Mouse (Mus musculus) midbrain, postnatal 0 days (tissue): ENCODE measurements around the gene Psmd2. TPM values are rescaled to one million over a fixed set of nuclear protein-coding genes. Genes with fewer than 3 reads are reported as not detected.

ENCODE experiments used
- ATAC-seq: fragments of 200-750 bp; cut with Nextera tagmentation; 2 replicates; pipeline ENCODE4 v1.8.0; 2017; ENCODE audit warnings: moderate number of reproducible peaks, mild to moderate bottlenecking, moderate TSS enrichment, moderate library complexity; ENCODE audit not compliant: low FRiP score
- DNase-seq: peaks from one replicate; pipeline ENCODE4 v3.0.0-alpha.2; 2015; ENCODE audit warnings: low spot score
- H3K27ac ChIP-seq: fragments of 300-500 bp; sonication (generic); 2 replicates; pipeline ENCODE4 v1.5.1; 2014; ENCODE audit warnings: low read depth, mild to moderate bottlenecking, low read length, mixed read lengths
- H3K27me3 ChIP-seq: fragments of 300-500 bp; sonication (generic); 2 replicates; pipeline ENCODE4 v1.6.1; 2014; ENCODE audit warnings: low read length, control low read depth, mixed read lengths; ENCODE audit not compliant: insufficient read depth
- H3K36me3 ChIP-seq: fragments of 300-500 bp; sonication (generic); 2 replicates; pipeline ENCODE4 v1.6.1; 2014; ENCODE audit warnings: low read length, control low read depth, mixed read lengths; ENCODE audit not compliant: insufficient read depth
- H3K4me1 ChIP-seq: fragments of 300-500 bp; sonication (generic); 2 replicates; pipeline ENCODE4 v1.6.1; 2014; ENCODE audit warnings: mild to moderate bottlenecking, control low read depth, antibody characterized with exemption, low read length, mixed read lengths; ENCODE audit not compliant: insufficient read depth
- H3K4me2 ChIP-seq: fragments of 300-500 bp; sonication (generic); 2 replicates; pipeline ENCODE4 v1.6.1; 2014; ENCODE audit warnings: low read depth, mild to moderate bottlenecking, low read length, mixed read lengths; ENCODE audit not compliant: poor library complexity, severe bottlenecking
- H3K4me3 ChIP-seq: fragments of 300-500 bp; sonication (generic); 2 replicates; pipeline ENCODE4 v1.5.1; 2014; ENCODE audit warnings: low read depth, mild to moderate bottlenecking, low read length, moderate library complexity
- H3K9ac ChIP-seq: fragments of 300-500 bp; sonication (generic); replicated peaks from 2 replicates; pipeline ENCODE4 v1.6.1; 2014; ENCODE audit warnings: mild to moderate bottlenecking, low read length, moderate library complexity, mixed read lengths; ENCODE audit not compliant: poor library complexity, severe bottlenecking
- H3K9me3 ChIP-seq: fragments of 300-500 bp; sonication (generic); 2 replicates; pipeline ENCODE4 v1.6.1; 2016; ENCODE audit warnings: low read length, control low read depth
- CTCF ChIP-seq: IDR thresholded peaks from 2 replicates; pipeline ENCODE4 v1.5.1; 2016; ENCODE audit warnings: antibody characterized with exemption, mild to moderate bottlenecking
- WGBS: fragments of 180-500 bp; shearing (Covaris S2); extraction: QIAGEN DNeasy Blood & Tissue Kit; methylation state at CpG from one replicate; pipeline ENCODE4 v1.1.7; 2014; 5-methylcytosine and 5-hydroxymethylcytosine counted together
- polyA plus RNA-seq: library from polyadenylated mRNA; unstranded; fragments of >200 nt; fragmentation: Nextera tagmentation; extraction: Ambion mirVana; gene quantifications from 2 replicates; pipeline ENCODE4 v1.2.1, GENCODE M21; 2015
- total RNA-seq: library from RNA; depleted of rRNA; stranded (reverse); fragments of >200 nt; gene quantifications from 2 replicates; pipeline ENCODE4 v1.2.3, GENCODE M21; 2014; rRNA removed

Psmd2 gene
- 201 and 235 TPM in 2 replicates for total RNA-seq
- polyA plus RNA-seq = 311 and 316 TPM in 2 replicates

DNA sequence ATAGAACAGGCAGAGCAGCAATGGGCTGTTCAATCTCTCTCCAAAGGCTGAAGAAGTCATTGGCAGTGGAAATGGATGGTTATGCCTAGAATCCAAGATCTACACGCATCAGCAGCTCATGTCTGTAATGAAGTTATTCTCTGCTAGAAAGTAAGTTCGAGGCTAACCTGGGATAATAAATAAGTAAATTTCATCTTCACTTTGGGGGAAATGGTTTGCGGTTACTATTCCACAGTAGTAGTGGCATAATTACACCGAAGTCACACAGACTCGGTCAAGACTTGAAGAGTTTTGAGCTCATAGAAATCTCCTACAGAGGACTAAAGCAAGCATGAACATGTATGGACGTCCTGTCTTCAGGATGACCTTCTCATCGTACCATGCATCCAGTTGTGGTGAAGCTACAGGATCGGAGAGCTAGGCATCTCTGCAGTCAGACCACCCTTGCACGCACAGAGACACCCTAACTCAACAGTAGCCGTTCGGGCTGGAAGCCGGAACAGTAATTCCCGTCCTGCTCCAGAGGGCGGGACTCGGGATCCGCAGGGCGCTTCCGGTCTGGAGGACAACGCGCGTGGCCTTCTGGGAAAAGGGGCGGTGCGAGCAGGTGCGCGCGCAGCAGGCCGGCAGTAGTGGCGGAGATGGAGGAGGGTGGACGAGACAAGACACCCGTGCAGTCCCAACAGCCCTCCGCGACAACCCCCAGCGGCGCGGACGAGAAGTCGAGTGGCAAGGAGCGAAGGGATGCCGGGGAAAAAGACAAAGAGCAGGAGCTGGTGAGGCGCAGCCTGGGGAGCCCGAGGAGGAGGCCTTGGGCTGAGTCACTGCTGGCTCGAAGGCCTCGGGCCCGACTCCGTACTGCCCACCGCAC is at the start of gene Psmd2:
Gene Psmd2 (plus strand): TSS at position 577 of the 871 bp plus-strand sequence.
- DNase-seq (peak; percentile 96), ATAC-seq (peak; percentile 96)
- WGBS = 2% methylated on average over 46 of the region's 46 CpGs
- Histone ChIP-seq H3K27me3 (no peaks in the 10 kb centered on the region), H3K9me3 (no peaks in the 10 kb centered on the region), H3K36me3 (peaks cover 13% of the 10 kb centered on the region), H3K4me1 (0 out of 2 replicates have a peak, but pooled peaks cover 6% of the 10 kb centered on the region), H3K4me2 (peak within 1 kb of the TSS; percentile 78), H3K4me3 (peak within 1 kb of the TSS; percentile 64), H3K27ac (peak within 1 kb of the TSS; percentile 73), H3K9ac (peak within 1 kb of the TSS; percentile 79)
- TF ChIP-seq CTCF = peak; percentile 42

DNA sequence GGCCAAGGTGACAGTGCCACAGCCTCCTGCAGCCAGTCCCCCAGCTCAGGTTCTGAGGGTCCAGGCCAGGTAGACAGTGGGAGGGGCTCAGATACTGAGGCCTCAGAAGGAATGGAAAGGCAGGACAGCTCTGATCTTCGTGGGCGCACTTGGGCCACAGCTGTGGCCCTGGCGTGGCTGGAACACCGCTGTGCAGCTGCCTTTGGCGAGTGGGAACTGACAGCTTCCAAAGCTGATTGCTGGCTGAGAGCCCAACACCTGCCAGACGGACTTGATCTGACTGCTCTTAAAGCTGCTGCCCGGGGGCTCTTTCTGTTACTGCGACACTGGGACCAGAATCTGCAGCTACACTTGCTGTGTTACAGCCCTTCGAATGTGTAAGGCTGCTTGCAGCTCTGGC is 46.7 kb upstream of the Psmd2 start:
- Histone ChIP-seq H3K9me3 (no peaks in the 10 kb centered on the region), H3K9ac (no peak overlapping the region), H3K36me3 (peaks cover 48% of the 10 kb centered on the region), H3K4me1 (peaks cover under 1% of the 10 kb centered on the region; the same call in 1 of the 2 replicates), H3K27ac (no peak overlapping the region), H3K27me3 (no peaks in the 10 kb centered on the region), H3K4me3 (no peak overlapping the region), H3K4me2 (no peak overlapping the region)
- WGBS = 59% methylated on average over 9 of the region's 9 CpGs
- TF ChIP-seq CTCF = no peak
- DNase-seq (peak; percentile 25), ATAC-seq (no peak)

DNA sequence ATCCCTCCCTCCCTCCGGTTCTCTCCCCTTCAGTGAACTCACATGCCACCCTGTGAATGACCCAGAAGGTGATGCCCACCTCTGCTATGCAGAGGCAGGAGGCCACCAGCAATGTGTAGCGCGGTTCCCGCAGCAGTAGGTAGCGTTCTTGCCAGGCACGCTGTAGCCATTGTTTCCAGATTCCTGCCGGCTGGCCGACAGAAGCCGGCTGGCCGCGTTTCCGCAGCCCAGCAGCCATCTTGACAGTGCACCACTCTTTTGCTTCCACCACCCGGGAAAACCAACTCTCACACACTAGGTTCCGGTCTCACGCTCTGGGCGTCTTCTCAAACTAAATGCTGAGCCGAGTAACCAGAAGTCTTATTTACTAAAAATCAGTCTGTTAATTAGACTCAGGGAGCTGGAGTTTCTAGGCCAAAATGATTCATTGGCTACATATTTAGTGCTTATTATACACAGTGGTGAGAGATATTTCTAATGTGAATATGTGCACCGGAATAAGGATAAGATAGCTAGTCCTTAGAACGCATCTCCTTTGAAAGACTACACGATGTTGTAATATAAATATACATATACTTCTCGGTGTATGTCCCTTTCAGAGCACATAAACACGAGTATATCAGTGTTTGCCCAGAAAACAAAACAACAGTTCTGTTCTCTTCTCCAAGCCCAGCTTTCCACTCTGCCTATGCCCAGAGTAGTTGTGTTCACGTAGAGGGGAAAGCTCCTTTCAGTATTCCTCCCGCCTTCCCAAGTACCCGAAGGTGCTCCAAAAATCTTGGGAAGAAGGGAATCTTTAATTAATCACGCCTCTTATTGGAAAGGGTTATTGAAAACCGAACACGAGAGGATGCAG is 40.7 kb upstream of the Psmd2 start:
- H3K4me1 ChIP-seq = peaks cover 2% of the 10 kb centered on the region; the same call in 1 of the 2 replicates
- WGBS = under 1% methylated on average over 28 of the region's 28 CpGs
- peak overlapping the region; percentile 57 for H3K4me3 ChIP-seq
- peak overlapping the region; percentile 83 for H3K27ac ChIP-seq
- peaks cover 25% of the 10 kb centered on the region for H3K36me3 ChIP-seq
- no peak for TF ChIP-seq CTCF
- H3K9me3 ChIP-seq = no peaks in the 10 kb centered on the region
- no peaks in the 10 kb centered on the region for H3K27me3 ChIP-seq
- ATAC-seq = peak; percentile 80
- H3K4me2 ChIP-seq = peak overlapping the region; percentile 88
- peak; percentile 88 for DNase-seq
- H3K9ac ChIP-seq = peak overlapping the region; percentile 82

DNA sequence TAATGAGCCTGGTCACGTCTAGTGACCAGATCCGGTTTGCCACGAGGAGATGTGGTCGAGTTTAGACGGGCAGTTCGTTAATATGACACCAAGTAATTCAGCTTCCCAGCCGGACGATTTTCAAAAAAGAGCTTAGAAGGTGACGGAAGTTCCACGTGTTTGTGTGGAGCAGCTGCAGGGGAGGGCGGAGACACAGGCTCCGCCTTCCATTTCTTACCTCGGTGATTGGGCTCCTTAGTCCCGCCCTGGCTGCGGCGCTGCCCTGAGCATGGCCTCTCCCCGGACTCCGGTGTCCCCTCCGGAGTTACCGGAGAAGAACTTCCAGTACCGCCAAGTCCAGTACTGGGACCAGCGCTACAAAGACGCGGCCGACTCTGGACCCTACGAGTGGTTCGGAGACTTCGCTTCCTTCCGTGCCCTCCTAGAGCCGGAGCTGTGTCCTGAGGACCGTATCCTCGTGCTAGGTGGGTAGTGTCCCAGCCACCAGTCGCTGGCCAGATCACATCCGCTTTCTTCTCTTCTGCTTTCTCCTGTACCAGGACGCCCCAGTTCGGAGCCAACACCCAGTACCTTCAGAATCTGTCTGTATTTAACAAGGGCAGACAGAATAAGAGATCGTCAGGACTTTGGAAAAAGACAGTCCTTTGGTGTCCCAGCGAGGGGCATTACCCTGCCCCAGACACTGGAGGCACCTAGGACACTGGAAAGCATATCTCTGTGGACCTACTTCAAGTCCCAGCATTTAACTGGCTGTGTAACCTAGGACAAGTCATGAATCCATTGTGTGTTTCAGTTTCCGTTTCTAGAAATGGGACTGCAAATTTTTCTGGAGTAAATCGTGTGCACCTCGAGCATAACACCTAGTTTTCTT is 39.9 kb upstream of the Psmd2 start, which contains the start of the genes Eef1akmt4, Gm49333 and Alg3:
Gene Eef1akmt4 (plus strand): TSS at position 237 of the 871 bp plus-strand sequence.
Gene Gm49333 (plus strand): TSS at position 254 of the 871 bp plus-strand sequence.
Gene Alg3 (minus strand): TSS at position 379 of the 871 bp plus-strand sequence.
- Histone ChIP-seq H3K4me2 (peak within 1 kb of the TSS; percentile 88), H3K9me3 (no peaks in the 10 kb centered on the region), H3K27ac (peak within 1 kb of the TSS; percentile 83), H3K27me3 (no peaks in the 10 kb centered on the region), H3K9ac (peak within 1 kb of the TSS; percentile 82), H3K4me1 (peaks cover 2% of the 10 kb centered on the region; the same call in 1 of the 2 replicates), H3K36me3 (peaks cover 16% of the 10 kb centered on the region; the same call in 1 of the 2 replicates), H3K4me3 (peak within 1 kb of the TSS; percentile 57)
- ATAC-seq = peak; percentile 91
- peak; percentile 95 for DNase-seq
- WGBS = 2% methylated on average over 41 of the region's 41 CpGs
- no peak for TF ChIP-seq CTCF
